Mouse (Mus musculus): ENCODE data around the gene Npb.
A peak's percentile ranks its signal among the peaks of the same experiment; 100 is the strongest.

Gene Npb

GRCm38 (mm10) chr11:120613976-120614375 is 5.7 kb downstream of the Npb start:
- DNase-seq (ENCODE audit: low spot score): no peak

- DNase-seq (ENCODE audit: low spot score): no peak
Observed at GRCm38 (mm10) chr11:120615167-120615566, 6.9 kb downstream of the Npb start.

- DNase-seq (ENCODE audit: low spot score): no peak
Observed at GRCm38 (mm10) chr11:120615606-120616203, 7.4 kb downstream of the Npb start.

- DNase-seq (ENCODE audit: low spot score): no peak
Observed at GRCm38 (mm10) chr11:120616617-120617294, 8.5 kb downstream of the Npb start.

- DNase-seq (ENCODE audit: low spot score): peak; percentile 93
Observed at GRCm38 (mm10) chr11:120617519-120618112, 9.3 kb downstream of the Npb start, which contains the start of gene Pcyt2. Pcyt2 (minus strand) TSS chr11:120617936.

- no peak for DNase-seq (ENCODE audit: low spot score)
Observed at GRCm38 (mm10) chr11:120618619-120619535, 10.6 kb downstream of the Npb start.

- no peak for DNase-seq (ENCODE audit: low spot score)
Observed at GRCm38 (mm10) chr11:120620195-120620594, 11.9 kb downstream of the Npb start.

GRCm38 (mm10) chr11:120622805-120623204 is 14.5 kb downstream of the Npb start:
- DNase-seq (ENCODE audit: low spot score): no peak

GRCm38 (mm10) chr11:120623961-120624679 is 15.8 kb downstream of the Npb start:
- DNase-seq (ENCODE audit: low spot score): peak; percentile 74

- peak; percentile 91 for DNase-seq (ENCODE audit: low spot score)
Observed at GRCm38 (mm10) chr11:120624680-120625111, 16.4 kb downstream of the Npb start.

GRCm38 (mm10) chr11:120625152-120625775 is 17.0 kb downstream of the Npb start, which contains the start of gene Sirt7:
Sirt7 (minus strand) TSS chr11:120625240.
- DNase-seq (ENCODE audit: low spot score): peak; percentile 3

- DNase-seq (ENCODE audit: low spot score): no peak
Observed at GRCm38 (mm10) chr11:120626785-120627467, 18.6 kb downstream of the Npb start.

GRCm38 (mm10) chr11:120627468-120628300 is 19.4 kb downstream of the Npb start:
- DNase-seq (ENCODE audit: low spot score): no peak

- DNase-seq (ENCODE audit: low spot score): no peak
Observed at GRCm38 (mm10) chr11:120628601-120629340, 20.5 kb downstream of the Npb start.

GRCm38 (mm10) chr11:120629341-120629730 is 21.1 kb downstream of the Npb start:
- DNase-seq (ENCODE audit: low spot score): no peak

GRCm38 (mm10) chr11:120629911-120630310 is 21.6 kb downstream of the Npb start:
- peak; percentile 33 for DNase-seq (ENCODE audit: low spot score)

GRCm38 (mm10) chr11:120630401-120630871 is 22.2 kb downstream of the Npb start:
- DNase-seq (ENCODE audit: low spot score): peak; percentile 3

- no peak for DNase-seq (ENCODE audit: low spot score)
Observed at GRCm38 (mm10) chr11:120630881-120631725, 22.8 kb downstream of the Npb start.
